Mouse (Mus musculus) heart, postnatal 0 days (tissue): ENCODE data around the gene Atxn1.
A peak's percentile ranks its signal among the peaks of the same experiment; 100 is the strongest.

Experiments used
- CTCF ChIP-seq: IDR thresholded peaks from 2 replicates; pipeline ENCODE4 v1.5.1; 2016; ENCODE audit warnings: antibody characterized with exemption, control low read depth, low read depth
- EP300 ChIP-seq: IDR thresholded peaks from 2 replicates; pipeline ENCODE4 v1.6.1; 2016; ENCODE audit warnings: antibody characterized with exemption, low read depth

DNA sequence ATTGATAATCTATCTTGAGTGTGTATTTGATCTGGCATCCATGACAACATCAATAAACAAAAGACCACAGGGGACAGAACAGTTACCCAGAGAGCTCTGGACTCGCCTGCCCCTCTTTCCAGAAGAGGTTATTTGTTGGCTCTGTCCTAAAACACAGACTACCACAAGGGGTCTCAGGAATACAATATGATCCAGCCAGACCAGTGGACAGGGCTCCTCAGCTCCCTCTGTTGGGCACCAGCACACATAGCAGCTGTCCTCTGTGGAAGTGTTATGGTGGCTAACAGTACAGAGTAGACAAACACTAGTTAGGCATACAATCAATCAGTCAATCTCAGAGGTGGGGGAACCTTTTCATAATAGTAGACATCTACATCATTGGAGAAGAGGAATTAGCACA is 12.1 kb upstream of the Atxn1 start:
- TF ChIP-seq CTCF, result peak; percentile 99
- TF ChIP-seq EP300, result no peak
